Mouse (Mus musculus): ENCODE measurements around the gene Mettl16. TPM values are rescaled to one million over a fixed set of nuclear protein-coding genes. Genes with fewer than 3 reads are reported as not detected.

Mettl16 gene
- polyA plus RNA-seq, 1 experiment from 2014 or later, result 33.0 TPM

Small RNA genes lying within 50 kb of the gene (microRNA-seq; reads per million reads assigned to microRNA genes)
- gene Mir6926, result not detected

Other genes with a start within 250 kb of the Mettl16 start
- gene Rap1gap2, start 159.9 kb upstream of the Mettl16 start, polyA plus RNA-seq (2015; fragmentation: Nextera tagmentation; extraction: Ambion mirVana), result 2.0 and 3.0 TPM in 2 replicates
- gene Ccdc92b, start 151.2 kb upstream of the Mettl16 start, polyA plus RNA-seq (2015; fragmentation: Nextera tagmentation; extraction: Ambion mirVana), result 0.26 and 0.34 TPM in 2 replicates
- 63.0 and 73.4 TPM in 2 replicates for gene Cluh, start 121.3 kb upstream of the Mettl16 start, polyA plus RNA-seq (2015; fragmentation: Nextera tagmentation; extraction: Ambion mirVana)
- gene Pafah1b1, start 46.2 kb upstream of the Mettl16 start, polyA plus RNA-seq (2015; fragmentation: Nextera tagmentation; extraction: Ambion mirVana), result 41.7 and 53.1 TPM in 2 replicates
- 3.0 and 3.3 TPM in 2 replicates for gene Mnt, start 60.1 kb downstream of the Mettl16 start, polyA plus RNA-seq (2015; fragmentation: Nextera tagmentation; extraction: Ambion mirVana)
- gene Sgsm2, start 126.2 kb downstream of the Mettl16 start, polyA plus RNA-seq (2015; fragmentation: Nextera tagmentation; extraction: Ambion mirVana), result 4.7 and 4.9 TPM in 2 replicates
- 24.7 and 25.2 TPM in 2 replicates for gene Tsr1, start 127.2 kb downstream of the Mettl16 start, polyA plus RNA-seq (2015; fragmentation: Nextera tagmentation; extraction: Ambion mirVana)
- 11.2 and 11.4 TPM in 2 replicates for gene Smg6, start 155.0 kb downstream of the Mettl16 start, polyA plus RNA-seq (2015; fragmentation: Nextera tagmentation; extraction: Ambion mirVana)
- gene Srr, start 155.1 kb downstream of the Mettl16 start, polyA plus RNA-seq (2015; fragmentation: Nextera tagmentation; extraction: Ambion mirVana), result 20.3 and 22.2 TPM in 2 replicates

Measured in heart, embryonic 16.5 days (tissue).